In the genomic region with DNA sequence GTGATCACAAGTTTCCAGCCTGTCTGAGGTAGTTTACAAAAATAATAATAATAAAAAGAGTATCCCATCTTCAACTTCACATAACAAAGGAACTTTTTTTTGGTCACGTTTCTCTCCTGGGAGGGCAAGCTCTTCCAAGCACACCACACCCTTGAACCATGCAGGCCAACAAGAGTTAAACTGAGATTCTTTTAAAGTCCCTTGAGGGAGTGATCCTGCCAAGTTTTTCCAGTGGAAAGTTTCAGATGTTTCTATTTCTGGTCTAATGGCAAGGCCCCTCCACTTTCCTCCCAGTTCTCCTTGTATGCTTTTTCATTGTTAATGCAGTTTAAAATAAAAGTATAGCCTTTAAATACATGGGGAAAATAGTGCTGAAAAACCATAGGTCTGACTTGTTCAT, we compare ENCODE assay signal across 23 mouse cellular contexts.
A peak's percentile ranks its signal among the peaks of the same experiment; 100 is the strongest.
DNase-seq lines count a peak whose midpoint lies in the region; ATAC-seq and TF ChIP-seq lines count a peak whose summit lies in the region.
"Had no signal": no experiment of that assay in that cellular context is flagged by ENCODE, and none has a peak within 500 bp of the region (broad histone marks: within the 10 kb centered on the region; RNA-seq: fewer than 3 reads in every experiment).

No protein-coding gene starts in this region.

- H3K27me3 ChIP-seq in embryonic facial prominence, embryonic 14.5 days (replicated peaks; ENCODE audit: control insufficient read depth, insufficient read depth, low read length): no peaks in the 10 kb centered on the region
- H3K27me3 ChIP-seq in embryonic facial prominence, embryonic 10.5 days (replicated peaks; ENCODE audit: low read depth, poor library complexity, severe bottlenecking): peaks cover 51% of the 10 kb centered on the region
- no peaks in the 10 kb centered on the region for H3K27me3 ChIP-seq in limb, embryonic 15.5 days
- H3K27me3 ChIP-seq: embryonic facial prominence, embryonic 12.5 days; hindbrain, embryonic 12.5 days; liver, embryonic 13.5 days had no signal

- no peak overlapping the region for H3K4me2 ChIP-seq in embryonic facial prominence, embryonic 14.5 days (ENCODE audit: low read depth, low read length)
- H3K4me2 ChIP-seq in limb, embryonic 15.5 days: no peak overlapping the region
- H3K4me2 ChIP-seq: embryonic facial prominence, embryonic 12.5 days; hindbrain, embryonic 12.5 days; liver, embryonic 13.5 days; lung, embryonic 14.5 days had no signal

- intact Hi-C loops in heart, postnatal 25 days (cut with DNase I): no loop called here

- TF ChIP-seq CTCF in layer of hippocampus, adult 2 months (conservative IDR thresholded peaks at IDR 0.05): no peak

- peak; percentile 74 for DNase-seq in embryonic facial prominence, embryonic 14.5 days (ENCODE audit: low spot score)
- DNase-seq in embryonic facial prominence, embryonic 10.5 days (ENCODE audit: low spot score): no peak
- peak; percentile 62 for DNase-seq in heart, adult 8-10 months (ENCODE audit: low spot score)
- no peak for DNase-seq in heart, postnatal 25 days (ENCODE audit: low spot score)
- no peak for DNase-seq in layer of hippocampus, adult 2 months (ENCODE audit: low spot score in 2 of 2)
- DNase-seq: adrenal gland, postnatal 36 days; B cell, adult 2 months; cerebellum, adult 8-10 months; kidney, adult 18-20 months; kidney, postnatal 36 days; layer of hippocampus, adult 9-11 months; liver, embryonic 13.5 days; lung, embryonic 14.5 days; lung, postnatal 36 days; retina, postnatal 1 day; thymus, adult 2 months had no signal

- no peaks in the 10 kb centered on the region for H3K9me3 ChIP-seq in embryonic facial prominence, embryonic 14.5 days (ENCODE audit: control insufficient read depth, low read length)
- no peaks in the 10 kb centered on the region for H3K9me3 ChIP-seq in embryonic facial prominence, embryonic 10.5 days
- no peaks in the 10 kb centered on the region for H3K9me3 ChIP-seq in limb, embryonic 15.5 days
- H3K9me3 ChIP-seq: embryonic facial prominence, embryonic 12.5 days; hindbrain, embryonic 12.5 days; liver, embryonic 13.5 days had no signal

- H3K36me3 ChIP-seq in embryonic facial prominence, embryonic 14.5 days (ENCODE audit: control insufficient read depth, insufficient read depth, low read length): no peaks in the 10 kb centered on the region
- no peaks in the 10 kb centered on the region for H3K36me3 ChIP-seq in embryonic facial prominence, embryonic 10.5 days (replicated peaks)
- no peaks in the 10 kb centered on the region for H3K36me3 ChIP-seq in limb, embryonic 15.5 days
- H3K36me3 ChIP-seq: embryonic facial prominence, embryonic 12.5 days; hindbrain, embryonic 12.5 days; liver, embryonic 13.5 days had no signal

- no peak for ATAC-seq in embryonic facial prominence, embryonic 14.5 days (ENCODE audit: low read depth)
- ATAC-seq in limb, embryonic 15.5 days (ENCODE audit: insufficient number of reproducible peaks, low FRiP score, low TSS enrichment, low read depth): no peak
- ATAC-seq: forebrain, embryonic 16.5 days; midbrain, embryonic 16.5 days had no signal

- H3K9ac ChIP-seq in embryonic facial prominence, embryonic 14.5 days (ENCODE audit: low read depth, low read length): no peak overlapping the region
- no peak overlapping the region for H3K9ac ChIP-seq in limb, embryonic 15.5 days
- H3K9ac ChIP-seq: embryonic facial prominence, embryonic 12.5 days; hindbrain, embryonic 12.5 days; liver, embryonic 13.5 days; lung, embryonic 14.5 days had no signal

- no peak overlapping the region for H3K4me3 ChIP-seq in embryonic facial prominence, embryonic 14.5 days (ENCODE audit: low read depth, low read length)
- no peak overlapping the region for H3K4me3 ChIP-seq in embryonic facial prominence, embryonic 10.5 days
- H3K4me3 ChIP-seq in brown adipose tissue, adult 24 weeks (ENCODE audit: insufficient read depth, low read depth, low read length): no peak overlapping the region
- no peak overlapping the region for H3K4me3 ChIP-seq in limb, embryonic 15.5 days
- no peak overlapping the region for H3K4me3 ChIP-seq in layer of hippocampus, adult 2 months
- H3K4me3 ChIP-seq: embryonic facial prominence, embryonic 12.5 days; hindbrain, embryonic 12.5 days; left cerebral cortex, adult 2 months; liver, embryonic 13.5 days had no signal

- no peak overlapping the region for H3K27ac ChIP-seq in embryonic facial prominence, embryonic 14.5 days (replicated peaks; ENCODE audit: low read depth, low read length)
- no peak overlapping the region for H3K27ac ChIP-seq in embryonic facial prominence, embryonic 10.5 days (replicated peaks)
- H3K27ac ChIP-seq in brown adipose tissue, adult 24 weeks (replicated peaks; ENCODE audit: low read depth, low read length): peak overlapping the region; percentile 66; the same call in 1 of the 2 replicates
- peak overlapping the region; percentile 27; the same call in 1 of the 2 replicates for H3K27ac ChIP-seq in limb, embryonic 15.5 days
- no peak overlapping the region for H3K27ac ChIP-seq in layer of hippocampus, adult 2 months
- H3K27ac ChIP-seq: embryonic facial prominence, embryonic 12.5 days; hindbrain, embryonic 12.5 days; left cerebral cortex, adult 2 months; liver, embryonic 13.5 days had no signal

- WGBS in embryonic facial prominence, embryonic 14.5 days: 55% methylated on average over 1 of the region's 1 CpGs
- 82% methylated on average over 1 of the region's 1 CpGs for WGBS in embryonic facial prominence, embryonic 10.5 days
- 54% methylated on average over 1 of the region's 1 CpGs for WGBS in limb, embryonic 15.5 days

- no peaks in the 10 kb centered on the region for H3K4me1 ChIP-seq in embryonic facial prominence, embryonic 14.5 days (ENCODE audit: control insufficient read depth, insufficient read depth, low read length)
- no peaks in the 10 kb centered on the region for H3K4me1 ChIP-seq in embryonic facial prominence, embryonic 10.5 days
- H3K4me1 ChIP-seq in brown adipose tissue, adult 24 weeks (ENCODE audit: control insufficient read depth, insufficient read depth, insufficient read length, low read length): peaks cover 3% of the 10 kb centered on the region
- no peaks in the 10 kb centered on the region for H3K4me1 ChIP-seq in limb, embryonic 15.5 days
- H3K4me1 ChIP-seq: embryonic facial prominence, embryonic 12.5 days; hindbrain, embryonic 12.5 days; liver, embryonic 13.5 days had no signal

Comparison
In these comparisons a context has a peak if more than half of its experiments do, and no peak if none do; other contexts are left out.
1. DNase-seq: peak in embryonic facial prominence, embryonic 14.5 days (single experiment) and heart, adult 8-10 months (single experiment); none in embryonic facial prominence, embryonic 10.5 days (single experiment), heart, postnatal 25 days (single experiment) and layer of hippocampus, adult 2 months (0 of 2).
2. H3K27ac ChIP-seq: peak in brown adipose tissue, adult 24 weeks (single experiment) and limb, embryonic 15.5 days (single experiment); none in embryonic facial prominence, embryonic 14.5 days (single experiment), embryonic facial prominence, embryonic 10.5 days (single experiment) and layer of hippocampus, adult 2 months (single experiment).